Mouse (Mus musculus) bone marrow, adult 2 months (tissue): ENCODE measurements around the gene Ptgdr2. TPM values are rescaled to one million over a fixed set of nuclear protein-coding genes. Genes with fewer than 3 reads are reported as not detected.

Experiments used
- H3K27ac ChIP-seq: fragments of 200-500 bp; 2 replicates; pipeline ENCODE4 v1.5.1; 2012; ENCODE audit warnings: low read depth, mild to moderate bottlenecking, control low read depth, inconsistent platforms, low read length; ENCODE audit not compliant: control insufficient read depth, poor library complexity, insufficient read depth
- H3K4me1 ChIP-seq: fragments of 200-500 bp; 2 replicates; pipeline ENCODE4 v1.6.1; 2011; ENCODE audit warnings: low read length; ENCODE audit not compliant: control insufficient read depth, insufficient read depth
- H3K4me3 ChIP-seq: fragments of 200-500 bp; replicated peaks from 2 replicates; pipeline ENCODE3; 2011; ENCODE audit warnings: mild to moderate bottlenecking, low read depth, low read length, control low read depth; ENCODE audit not compliant: control insufficient read depth
- CTCF ChIP-seq: fragments of 200-500 bp; IDR thresholded peaks from 2 replicates; pipeline ENCODE4 v1.5.1; 2011; ENCODE audit warnings: low read length, control low read depth; ENCODE audit not compliant: control insufficient read depth, insufficient read depth
- POLR2A ChIP-seq: fragments of 200-500 bp; IDR thresholded peaks from 2 replicates; pipeline ENCODE4 v1.6.1; 2011; ENCODE audit warnings: low read depth, mild to moderate bottlenecking, control low read depth, low read length, borderline replicate concordance; ENCODE audit not compliant: control insufficient read depth
- WGBS: fragments of 180-500 bp; shearing (Covaris S2); methylation state at CpG from one replicate; pipeline ENCODE4 v1.1.7; 2018; 5-methylcytosine and 5-hydroxymethylcytosine counted together
- polyA plus RNA-seq: library from polyadenylated mRNA; stranded (reverse); fragments of >200 nt; gene quantifications from 2 replicates; pipeline ENCODE4 v1.2.4, GENCODE M21; 2011; ENCODE audit warnings: low replicate concordance; ENCODE audit not compliant: missing spikeins, insufficient read depth, insufficient read length

The Ptgdr2 gene
- polyA plus RNA-seq, 1 experiment, result not detected

GRCm38 (mm10) chr19:10918321-10918991 is 18.5 kb upstream of the Ptgdr2 start:
- TF ChIP-seq CTCF, result no peak
- TF ChIP-seq POLR2A, result no peak
- WGBS, result 83% methylated on average over 10 of the region's 10 CpGs
- no peak overlapping the region for H3K4me3 ChIP-seq
- no peak overlapping the region for H3K27ac ChIP-seq
- no peaks in the 10 kb centered on the region; the same call in 1 of the 2 replicates for H3K4me1 ChIP-seq

- WGBS, result 56% methylated on average over 2 of the region's 2 CpGs
Observed at GRCm38 (mm10) chr19:10920532-10920931, 16.4 kb upstream of the Ptgdr2 start, which contains the start of gene Zp1. Zp1 (minus strand) TSS chr19:10920632.

DNA sequence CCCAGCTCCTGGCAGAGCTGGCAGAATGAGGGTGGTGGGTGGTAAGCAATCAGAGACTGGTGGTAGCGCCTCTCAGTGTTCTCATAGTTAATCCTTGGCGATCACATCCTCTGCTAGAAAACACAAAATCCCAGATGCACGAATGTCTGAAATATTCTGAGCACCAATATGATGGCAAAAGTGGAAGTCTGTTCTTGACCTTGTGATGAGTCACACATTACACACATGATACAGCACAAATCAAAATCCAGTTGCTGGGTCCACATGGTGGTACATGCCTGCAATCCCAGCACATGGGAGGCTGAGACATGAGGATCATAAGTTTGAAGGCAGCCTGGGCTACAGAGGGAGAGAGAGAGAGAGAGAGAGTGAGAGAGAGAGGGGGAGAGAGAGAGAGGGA is 15.9 kb upstream of the Ptgdr2 start:
- Histone ChIP-seq H3K27ac (no peak overlapping the region), H3K4me1 (no peaks in the 10 kb centered on the region), H3K4me3 (no peak overlapping the region)
- WGBS, result 62% methylated on average over 3 of the region's 3 CpGs
- TF ChIP-seq POLR2A, result no peak
- TF ChIP-seq CTCF, result no peak

More at GRCm38 (mm10) chr19:10920532-10920931, 16.4 kb upstream of the Ptgdr2 start, which contains the start of gene Zp1:
- no peaks in the 10 kb centered on the region for H3K4me1 ChIP-seq
- no peak for TF ChIP-seq CTCF
- no peak for TF ChIP-seq POLR2A
- H3K27ac ChIP-seq, result no peak within 1 kb of the TSS
- no peak within 1 kb of the TSS for H3K4me3 ChIP-seq

DNA sequence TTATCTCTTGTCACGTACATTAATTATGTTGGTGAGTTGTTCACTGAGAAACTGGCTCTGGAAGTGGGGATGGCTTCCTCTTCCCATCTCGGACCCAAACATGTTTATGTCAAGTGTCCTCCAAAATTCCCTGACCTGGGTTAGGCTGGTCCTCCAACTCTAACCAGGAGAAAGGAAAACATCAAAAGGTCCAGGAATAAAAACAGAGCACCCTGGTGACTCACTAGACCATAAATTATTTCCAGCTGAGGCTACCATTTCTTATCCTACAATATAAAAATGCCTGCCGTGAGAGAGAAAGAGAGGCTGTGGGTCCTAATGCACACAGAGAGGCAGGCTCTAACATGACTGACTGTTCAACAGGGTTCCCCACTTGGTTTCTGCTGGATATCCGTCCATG is 12.7 kb upstream of the Ptgdr2 start:
- Histone ChIP-seq H3K4me1 (no peaks in the 10 kb centered on the region), H3K4me3 (no peak overlapping the region), H3K27ac (no peak overlapping the region)
- 62% methylated on average over 4 of the region's 4 CpGs for WGBS
- TF ChIP-seq POLR2A (no peak), CTCF (no peak)

DNA sequence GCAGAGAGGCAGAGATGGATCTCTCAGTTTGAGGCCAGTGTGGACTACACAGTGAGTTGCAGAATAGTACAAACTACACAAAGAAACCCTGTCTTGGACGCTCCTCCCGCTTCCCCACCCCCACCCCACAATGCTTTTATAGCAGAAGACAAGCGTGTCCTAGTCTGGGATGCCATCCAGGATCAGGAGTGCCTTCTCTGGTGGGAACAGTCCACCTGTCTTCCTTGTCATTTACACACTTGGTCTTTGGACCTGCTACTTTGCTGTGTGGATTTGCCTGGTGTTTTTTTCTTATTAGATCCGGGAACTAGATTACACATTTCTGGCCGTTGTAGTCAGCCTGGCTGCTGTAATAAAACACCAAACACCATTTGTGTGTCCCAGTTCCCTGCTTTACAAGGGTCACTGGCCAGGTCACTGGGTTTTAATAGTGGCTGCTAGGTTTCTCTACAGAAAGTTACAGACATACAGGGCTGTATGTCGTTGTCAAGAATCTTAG is 10.8 kb upstream of the Ptgdr2 start:
- Histone ChIP-seq H3K27ac (no peak overlapping the region), H3K4me1 (peaks cover 2% of the 10 kb centered on the region; the same call in 1 of the 2 replicates), H3K4me3 (no peak overlapping the region)
- 77% methylated on average over 6 of the region's 6 CpGs for WGBS
- TF ChIP-seq CTCF, result no peak
- no peak for TF ChIP-seq POLR2A

DNA sequence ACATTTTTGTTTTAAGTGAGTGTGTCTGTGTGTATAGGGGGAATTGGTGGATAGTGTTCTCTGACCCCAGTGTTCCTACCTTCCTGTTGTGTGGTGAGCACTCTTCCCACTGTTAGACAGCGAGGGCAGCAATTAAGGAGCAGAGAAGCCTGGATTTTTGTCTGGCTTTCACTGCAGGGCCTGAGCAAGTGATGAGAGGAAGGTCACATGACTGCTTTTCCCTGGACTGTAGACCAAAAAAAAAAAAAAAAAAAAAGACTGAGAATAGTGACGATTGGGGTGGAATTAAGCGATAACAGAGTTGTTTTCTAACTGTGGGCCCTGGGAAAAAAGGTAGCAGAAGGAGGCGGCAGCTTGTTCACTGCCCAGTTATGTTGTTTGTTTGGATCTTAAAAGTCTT is 10.3 kb upstream of the Ptgdr2 start:
- Histone ChIP-seq H3K27ac (no peak overlapping the region), H3K4me1 (peaks cover 2% of the 10 kb centered on the region; the same call in 1 of the 2 replicates), H3K4me3 (no peak overlapping the region)
- no peak for TF ChIP-seq CTCF
- no peak for TF ChIP-seq POLR2A
- 71% methylated on average over 4 of the region's 4 CpGs for WGBS

DNA sequence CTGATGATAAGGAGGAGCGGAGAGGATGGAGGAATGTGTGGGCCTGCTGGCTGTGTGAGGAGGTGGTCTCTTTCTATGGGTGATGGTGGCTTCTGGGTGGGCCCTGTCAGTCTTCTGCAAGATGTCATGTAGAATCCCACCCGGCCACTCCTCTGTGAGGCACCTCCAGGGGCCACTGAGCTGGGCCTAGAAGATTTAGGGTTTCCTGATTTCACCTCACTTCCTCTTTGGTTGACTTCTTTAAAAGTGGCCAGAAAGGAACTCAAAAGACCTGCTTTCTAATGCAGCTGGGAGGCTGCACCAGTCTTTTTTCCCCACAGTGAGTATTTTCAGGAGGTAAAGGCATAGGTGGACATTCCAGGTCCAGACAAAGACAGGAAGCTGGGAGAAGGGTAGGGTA is 6.3 kb upstream of the Ptgdr2 start:
- H3K4me3 ChIP-seq, result no peak overlapping the region
- 38% methylated on average over 2 of the region's 2 CpGs for WGBS
- H3K4me1 ChIP-seq, result peaks cover 2% of the 10 kb centered on the region; the same call in 1 of the 2 replicates
- TF ChIP-seq POLR2A (no peak), CTCF (no peak)
- H3K27ac ChIP-seq, result no peak overlapping the region

DNA sequence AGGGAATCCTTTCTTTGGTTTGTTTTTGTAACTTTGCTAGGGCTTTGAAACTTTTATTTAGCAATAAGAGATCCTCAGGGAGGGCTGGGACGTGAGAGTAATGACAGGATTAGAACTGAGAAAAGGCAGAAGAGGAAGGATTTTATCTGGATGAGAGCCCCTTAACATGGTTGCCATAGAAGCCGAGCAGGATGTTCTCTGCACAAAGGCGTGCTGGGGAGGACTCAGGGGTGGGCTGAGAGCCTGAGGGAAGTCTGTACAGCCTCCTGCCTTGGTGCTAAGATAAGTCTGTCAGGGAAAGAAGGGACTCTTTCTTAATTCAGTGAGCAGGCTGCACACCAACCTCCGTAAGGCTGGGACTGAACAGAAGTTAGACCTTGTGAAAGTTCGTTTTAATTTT is 1.9 kb upstream of the Ptgdr2 start:
- 57% methylated on average over 5 of the region's 5 CpGs for WGBS
- H3K4me3 ChIP-seq, result no peak overlapping the region
- no peak overlapping the region for H3K27ac ChIP-seq
- peaks cover 2% of the 10 kb centered on the region; the same call in 1 of the 2 replicates for H3K4me1 ChIP-seq
- TF ChIP-seq POLR2A (no peak), CTCF (no peak)
